Mouse (Mus musculus): ENCODE measurements around the gene Lemd2.

DNA sequence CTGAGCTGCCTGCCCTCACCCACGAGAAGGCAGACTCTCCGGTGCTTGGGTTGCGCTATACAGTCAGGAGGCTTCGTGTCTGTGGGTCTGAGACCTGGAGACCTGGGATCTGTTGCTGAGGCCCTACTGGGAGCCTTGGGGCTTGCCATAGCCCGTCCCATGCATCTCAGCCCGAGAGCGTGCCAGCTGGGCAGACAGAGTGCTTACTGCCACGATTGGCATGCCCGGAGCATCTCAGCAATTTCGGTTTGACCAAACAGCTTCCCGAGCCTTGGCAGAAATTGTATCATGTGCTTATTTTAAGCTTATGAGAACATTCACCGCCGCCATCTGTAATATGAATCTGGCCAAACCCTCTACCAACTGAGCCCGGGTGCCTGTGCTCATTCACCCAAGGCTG lies 50.0 kb downstream of the Lemd2 start:
- TF ChIP-seq POLR2A (IDR thresholded peaks at IDR 0.05; ENCODE audit: low read depth, low read length) (no peak), CTCF (IDR thresholded peaks at IDR 0.05; ENCODE audit: extremely low read depth, insufficient read length, insufficient replicate concordance, low read depth, low read length) (no peak)

All from small intestine, adult 2 months (tissue).